Mouse (Mus musculus) retina, adult 2 months (tissue): ENCODE data around the gene Vmn2r53.
"Not testable (repeated sequence)": the region's sequence is repeated elsewhere in the genome, so short reads cannot be mapped to it uniquely, and the experiment has no call there.

ENCODE experiments used
- DNase-seq: peaks from one replicate; pipeline ENCODE4 v3.0.0-alpha.2; 2012; ENCODE audit warnings: low read depth, low spot score

Gene Vmn2r53

GRCm38 (mm10) chr7:12608688-12609087 is at the start of gene Vmn2r53:
Gene Vmn2r53 (minus strand): TSS chr7:12608788.
- DNase-seq: no peak

DNA sequence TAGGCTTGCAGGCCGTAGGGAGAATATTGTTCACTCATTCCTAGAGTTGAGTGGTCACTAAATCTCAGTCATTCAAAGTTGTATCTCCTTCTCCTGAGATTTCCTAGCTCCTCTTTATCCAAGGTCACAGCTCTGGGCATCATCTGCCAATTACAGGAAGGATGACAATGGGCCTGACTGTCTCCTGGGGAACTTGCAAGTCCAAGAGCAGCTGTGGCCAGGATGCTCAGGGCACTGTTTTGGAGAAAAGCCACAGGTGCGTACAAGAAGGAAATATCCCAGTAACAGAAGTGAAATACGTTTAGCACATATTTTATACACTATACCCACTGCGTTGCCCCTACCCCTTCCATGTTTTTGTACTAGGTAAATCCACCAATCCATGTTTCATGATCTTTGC is 31.6 kb upstream of the Vmn2r53 start, which contains the start of gene Vmn2r54:
Gene Vmn2r54 (minus strand): TSS at position 101 of the 400 bp plus-strand sequence.
- not testable (repeated sequence) for DNase-seq
